Mouse (Mus musculus) c-Kit-positive CD71-positive TER-119-negative erythroid progenitor cells, embryonic 14.5 days (primary cell): ENCODE data around the gene Gm42688.

Experiments used
- DNase-seq: peaks from one replicate; pipeline ENCODE4 v3.0.0-alpha.2; 2013; ENCODE audit warnings: low read depth

Gm42688 gene

GRCm38 (mm10) chr6:83140044-83140443 lies 38.6 kb downstream of the Gm42688 start:
- DNase-seq: no peak

GRCm38 (mm10) chr6:83141636-83142035 lies 40.2 kb downstream of the Gm42688 start:
- no peak for DNase-seq

- DNase-seq: no peak
Observed at GRCm38 (mm10) chr6:83142211-83142731, 40.9 kb downstream of the Gm42688 start.

GRCm38 (mm10) chr6:83142886-83143285 lies 41.5 kb downstream of the Gm42688 start:
- DNase-seq: no peak

DNA sequence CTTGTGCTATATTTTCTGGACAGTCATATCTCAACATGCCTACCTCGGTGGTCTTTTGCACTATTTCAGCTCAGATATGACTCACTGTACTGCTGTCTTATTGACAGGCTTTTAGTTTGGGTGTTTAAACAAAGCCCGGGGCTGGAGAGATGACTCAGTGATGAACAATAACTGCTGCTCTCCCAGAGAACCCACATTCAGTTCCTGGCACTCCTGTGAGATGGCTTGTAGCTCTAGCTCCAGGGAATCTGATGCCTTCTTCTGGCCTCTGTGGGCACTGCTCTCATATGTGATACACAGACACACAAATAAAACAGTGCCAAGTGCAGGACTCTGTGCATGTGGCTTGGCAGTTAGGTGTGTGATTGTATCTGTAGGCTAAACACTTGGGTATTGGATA lies 43.8 kb downstream of the Gm42688 start:
- no peak for DNase-seq

GRCm38 (mm10) chr6:83145805-83146204 lies 44.4 kb downstream of the Gm42688 start:
- no peak for DNase-seq

DNA sequence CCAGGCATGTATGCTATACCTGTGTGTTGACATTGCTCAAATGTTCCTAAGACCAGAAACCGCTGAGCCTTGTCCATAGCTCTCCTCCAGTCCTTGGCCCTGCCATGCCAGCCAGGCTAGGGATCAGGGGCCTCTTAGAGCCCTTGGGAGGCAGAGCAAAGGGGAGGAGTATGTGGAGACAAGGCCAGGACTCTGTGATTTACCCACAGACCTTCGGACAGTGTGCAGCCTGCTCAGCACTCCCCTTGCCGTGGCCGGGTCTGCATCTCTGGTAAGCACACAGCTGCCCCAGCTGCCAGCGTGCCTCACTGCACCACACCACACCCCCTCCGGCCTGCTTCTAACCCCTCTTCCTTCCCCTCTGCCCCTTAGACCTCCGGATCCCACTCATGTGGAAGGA lies 45.9 kb downstream of the Gm42688 start:
- DNase-seq: no peak

DNA sequence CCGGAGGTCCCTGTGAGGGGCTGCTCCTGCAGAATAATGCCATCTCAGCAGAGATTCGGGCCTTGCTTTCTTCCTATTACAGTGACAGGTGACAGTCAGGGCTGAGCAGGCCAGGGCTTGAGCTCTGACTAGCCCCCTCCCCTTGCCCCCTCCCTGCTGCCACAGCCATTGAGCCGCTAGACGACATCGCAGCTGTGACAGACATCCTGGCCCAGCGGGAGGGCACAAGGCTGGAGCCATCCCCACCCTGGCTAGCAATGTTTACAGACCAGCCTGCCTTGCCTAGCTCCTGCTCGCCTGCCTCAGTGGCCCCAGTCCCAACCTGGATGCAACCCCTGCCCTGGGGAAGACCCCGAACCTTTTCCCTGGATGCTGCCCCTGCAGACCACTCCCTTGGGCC lies 50.3 kb downstream of the Gm42688 start:
- no peak for DNase-seq

DNA sequence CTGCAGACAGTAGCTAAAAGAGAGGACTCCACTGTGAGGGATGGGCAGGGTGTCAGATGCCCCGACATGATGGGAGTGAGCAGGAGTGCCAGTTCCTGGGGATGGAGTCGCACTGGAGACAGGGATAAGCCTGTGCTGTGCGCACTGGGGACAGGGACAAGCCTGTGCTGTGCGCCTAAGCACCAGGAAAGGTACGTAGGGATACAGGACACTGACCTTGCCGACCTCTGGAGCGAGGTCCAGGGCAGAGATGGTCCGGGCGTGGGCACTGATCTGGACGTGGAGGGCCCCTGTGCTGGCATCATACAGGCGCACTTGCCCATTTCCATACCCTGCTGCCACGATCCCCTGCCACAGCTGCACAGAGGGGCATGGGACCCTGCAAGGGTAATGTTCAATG lies 51.6 kb downstream of the Gm42688 start:
- DNase-seq: no peak

GRCm38 (mm10) chr6:83153485-83153884 lies 52.1 kb downstream of the Gm42688 start:
- DNase-seq: no peak

DNA sequence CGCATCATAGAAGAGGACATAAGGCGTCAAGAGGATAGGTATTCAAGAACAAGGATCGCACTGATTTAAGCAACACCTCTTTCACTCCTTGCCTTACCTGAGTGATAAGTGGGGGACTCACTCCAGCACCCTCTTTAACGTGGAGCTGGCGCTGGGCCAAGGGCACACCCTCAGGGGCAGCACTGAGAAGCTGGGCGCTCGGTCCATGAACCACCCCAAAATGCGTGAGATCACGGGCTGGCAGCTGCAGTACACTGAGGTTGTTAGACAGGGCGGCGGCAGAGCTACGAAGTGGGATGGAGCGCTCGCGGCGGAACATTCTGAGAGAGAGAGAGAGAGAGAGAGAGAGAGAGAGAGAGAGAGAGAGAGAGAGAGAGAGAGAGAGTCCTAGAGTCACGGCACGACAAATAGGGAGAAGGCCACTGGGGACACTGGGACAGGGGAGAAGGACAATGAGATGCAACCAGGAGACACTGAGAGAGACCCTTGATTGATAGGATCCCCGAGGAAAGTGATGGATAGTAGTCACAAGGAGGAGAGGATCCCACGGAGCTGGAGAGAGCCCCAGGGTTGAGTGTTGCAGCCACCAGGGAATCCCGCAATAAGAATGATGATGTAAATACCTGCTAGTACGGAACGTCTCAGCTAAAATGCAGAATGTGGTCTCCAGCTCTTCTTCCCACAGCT lies 54.3 kb downstream of the Gm42688 start:
- DNase-seq: no peak

GRCm38 (mm10) chr6:83156259-83156684 lies 54.9 kb downstream of the Gm42688 start, which contains the start of the genes Wdr54 and 1700003E16Rik:
Wdr54 (minus strand) TSS chr6:83156397.
1700003E16Rik (plus strand) TSS chr6:83156404.
- peak; percentile 23 for DNase-seq

DNA sequence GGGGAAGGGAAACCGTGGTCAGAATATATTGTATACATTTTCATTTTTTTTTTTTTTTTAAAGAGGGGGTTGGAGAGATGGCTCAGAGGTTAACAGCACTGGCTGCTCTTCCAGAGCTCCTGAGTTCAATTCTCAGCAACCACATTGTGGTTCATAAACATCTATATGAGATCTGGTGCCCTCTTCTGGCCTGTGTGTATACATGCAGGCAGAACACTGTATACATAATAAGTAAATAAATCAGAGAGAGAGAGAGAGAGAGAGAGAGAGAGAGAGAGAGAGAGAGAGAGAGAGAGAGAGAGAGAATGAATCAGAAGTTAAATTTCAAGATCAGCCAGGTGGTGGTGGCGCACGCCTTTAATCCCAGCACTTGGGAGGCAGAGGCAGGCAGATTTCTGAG lies 58.0 kb downstream of the Gm42688 start:
- peak; percentile 47 for DNase-seq
